Mouse (Mus musculus): Measurements from ENCODE around the gene Ctsz. TPM values are rescaled to one million over a fixed set of nuclear protein-coding genes. Genes with fewer than 3 reads are reported as not detected.

The Ctsz gene
- total RNA-seq, 2 experiments from 2014 or later, result 24.3 to 25.0 TPM

- Histone ChIP-seq H3K4me3 (no peak overlapping the region), H3K27ac (no peak overlapping the region)
- TF ChIP-seq CTCF (IDR thresholded peaks at IDR 0.05), result no peak
- DNase-seq, result no peak
- intact Hi-C loops (cut with DNase I), result no loop called here
Measured at GRCm38 (mm10) chr2:174413127-174413526, 25.7 kb downstream of the Ctsz start.

GRCm38 (mm10) chr2:174410222-174410621, 28.6 kb downstream of the Ctsz start:
- TF ChIP-seq CTCF (IDR thresholded peaks at IDR 0.05), result no peak
- no peak overlapping the region for H3K27ac ChIP-seq
- DNase-seq, result no peak
- H3K4me3 ChIP-seq, result no peak overlapping the region
- intact Hi-C loops (cut with DNase I), result no loop called here

- H3K27ac ChIP-seq, result no peak overlapping the region
- TF ChIP-seq CTCF (IDR thresholded peaks at IDR 0.05), result no peak
Measured at GRCm38 (mm10) chr2:174400396-174400795, 38.4 kb downstream of the Ctsz start.

GRCm38 (mm10) chr2:174397881-174398280, 41.0 kb downstream of the Ctsz start:
- no peak overlapping the region for H3K4me3 ChIP-seq
- intact Hi-C loops (cut with DNase I), result no loop called here
- DNase-seq, result no peak
- TF ChIP-seq CTCF (IDR thresholded peaks at IDR 0.05), result no peak
- H3K27ac ChIP-seq, result no peak overlapping the region

More at GRCm38 (mm10) chr2:174400396-174400795, 38.4 kb downstream of the Ctsz start:
- intact Hi-C loops (cut with DNase I), result no loop called here
- no peak for DNase-seq
- no peak overlapping the region for H3K4me3 ChIP-seq

GRCm38 (mm10) chr2:174397065-174397464, 41.8 kb downstream of the Ctsz start:
- Histone ChIP-seq H3K4me3 (no peak overlapping the region), H3K27ac (no peak overlapping the region)
- intact Hi-C loops (cut with DNase I), result no loop called here
- DNase-seq, result no peak
- TF ChIP-seq CTCF (IDR thresholded peaks at IDR 0.05), result no peak

GRCm38 (mm10) chr2:174396643-174397042, 42.2 kb downstream of the Ctsz start:
- H3K4me3 ChIP-seq, result no peak overlapping the region
- intact Hi-C loops (cut with DNase I), result no loop called here
- DNase-seq, result no peak
- no peak for TF ChIP-seq CTCF (IDR thresholded peaks at IDR 0.05)
- H3K27ac ChIP-seq, result no peak overlapping the region

GRCm38 (mm10) chr2:174393383-174393782, 45.5 kb downstream of the Ctsz start:
- Histone ChIP-seq H3K27ac (no peak overlapping the region), H3K4me3 (no peak overlapping the region)
- intact Hi-C loops (cut with DNase I), result no loop called here
- no peak for DNase-seq
- TF ChIP-seq CTCF (IDR thresholded peaks at IDR 0.05), result no peak

- intact Hi-C loops (cut with DNase I), result no loop called here
- no peak for TF ChIP-seq CTCF (IDR thresholded peaks at IDR 0.05)
- no peak for DNase-seq
- H3K4me3 ChIP-seq, result no peak overlapping the region
- H3K27ac ChIP-seq, result no peak overlapping the region
Measured at GRCm38 (mm10) chr2:174392554-174392953, 46.3 kb downstream of the Ctsz start.

- no peak for TF ChIP-seq CTCF (IDR thresholded peaks at IDR 0.05)
- no peak overlapping the region for H3K27ac ChIP-seq
Measured at GRCm38 (mm10) chr2:174391936-174392335, 46.9 kb downstream of the Ctsz start.

GRCm38 (mm10) chr2:174381021-174381420, 57.8 kb downstream of the Ctsz start:
- TF ChIP-seq CTCF (IDR thresholded peaks at IDR 0.05), result no peak
- no peak for DNase-seq
- Histone ChIP-seq H3K27ac (no peak overlapping the region), H3K4me3 (no peak overlapping the region)
- intact Hi-C loops (cut with DNase I), result no loop called here

More at GRCm38 (mm10) chr2:174391936-174392335, 46.9 kb downstream of the Ctsz start:
- intact Hi-C loops (cut with DNase I), result no loop called here
- H3K4me3 ChIP-seq, result no peak overlapping the region
- no peak for DNase-seq

Other genes with a start within 250 kb of the Ctsz start
- 1,000 to 10,000 TPM; 1,330 to 1,331 TPM for gene Gnas, start 154.7 kb downstream of the Ctsz start, total RNA-seq (2021)
- gene Gm20721, start 92.3 kb downstream of the Ctsz start, total RNA-seq (2021), result 1 to 10 TPM; 1.9 to 3.4 TPM
- gene Nelfcd, start 23.2 kb downstream of the Ctsz start, total RNA-seq (2021), result 10 to 100 TPM; 18.2 to 23.2 TPM
- not detected for gene Tubb1, start 11.7 kb upstream of the Ctsz start, total RNA-seq (2021)
- 1,000 to 10,000 TPM; 1,018 to 1,329 TPM for gene Atp5e, start 25.1 kb upstream of the Ctsz start, total RNA-seq (2021)
- 10 to 100 TPM; 38.7 to 56.3 TPM for gene Prelid3b, start 34.0 kb upstream of the Ctsz start, total RNA-seq (2021)
- gene Zfp831, start 204.5 kb upstream of the Ctsz start, total RNA-seq (2021), result not detected

All from gastrocnemius, adult 2 months (tissue).